Mouse (Mus musculus) liver, adult 2 months (tissue): ENCODE results near the gene Gse1.

Experiments
- CTCF ChIP-seq: fragments of 200-500 bp; IDR thresholded peaks from 2 replicates; pipeline ENCODE4 v1.5.1; 2011; ENCODE audit warnings: low read depth, low read length, control low read depth
- POLR2A ChIP-seq: fragments of 200-500 bp; IDR thresholded peaks from 2 replicates; pipeline ENCODE4 v1.6.1; 2011; ENCODE audit warnings: low read length, control low read depth; ENCODE audit not compliant: insufficient read depth; ENCODE audit errors: extremely low read depth

DNA sequence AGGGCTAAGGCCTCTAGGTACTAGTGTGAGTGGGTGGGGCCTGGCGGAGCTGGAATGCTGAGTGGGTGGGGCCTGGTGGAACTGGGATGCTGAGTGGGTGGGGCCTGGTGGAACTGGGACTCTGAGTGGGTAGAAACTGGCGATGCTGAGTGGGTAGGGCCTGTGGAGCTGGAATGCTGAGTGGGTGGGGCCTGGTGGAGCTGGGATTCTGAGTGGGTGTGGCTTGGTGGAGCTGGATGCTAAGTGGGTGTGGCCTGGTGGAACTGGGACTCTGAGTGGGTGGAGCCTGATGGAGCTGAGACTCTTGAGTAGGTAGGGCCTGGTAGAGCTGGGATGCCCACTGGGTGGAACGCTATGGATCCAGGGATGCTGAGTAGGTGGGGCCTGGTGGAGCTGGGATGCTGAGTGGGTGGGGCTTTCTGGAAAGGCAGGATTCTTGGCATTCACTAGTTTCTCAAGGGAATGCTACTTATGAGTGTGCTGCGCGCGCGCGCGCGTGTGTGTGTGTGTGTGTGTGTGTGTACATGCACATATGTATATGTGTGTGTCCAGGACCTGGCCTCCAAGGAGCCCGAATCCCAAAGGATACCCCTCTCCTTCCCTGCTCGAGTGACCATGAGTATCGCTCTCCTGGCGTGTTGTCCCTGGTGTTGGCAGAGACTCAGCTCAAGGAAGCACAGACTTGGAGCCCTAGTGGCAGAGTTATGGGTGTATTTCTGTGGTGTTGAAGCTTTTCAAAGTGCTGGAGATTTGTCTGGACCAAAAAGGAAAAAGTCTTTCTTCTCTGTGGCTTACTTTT, 290.7 kb downstream of the Gse1 start:
- no peak for TF ChIP-seq CTCF
- no peak for TF ChIP-seq POLR2A
